Mouse (Mus musculus): ENCODE measurements around the gene Lingo4.
A peak's percentile ranks its signal among the peaks of the same experiment; 100 is the strongest.

Gene Lingo4

DNA sequence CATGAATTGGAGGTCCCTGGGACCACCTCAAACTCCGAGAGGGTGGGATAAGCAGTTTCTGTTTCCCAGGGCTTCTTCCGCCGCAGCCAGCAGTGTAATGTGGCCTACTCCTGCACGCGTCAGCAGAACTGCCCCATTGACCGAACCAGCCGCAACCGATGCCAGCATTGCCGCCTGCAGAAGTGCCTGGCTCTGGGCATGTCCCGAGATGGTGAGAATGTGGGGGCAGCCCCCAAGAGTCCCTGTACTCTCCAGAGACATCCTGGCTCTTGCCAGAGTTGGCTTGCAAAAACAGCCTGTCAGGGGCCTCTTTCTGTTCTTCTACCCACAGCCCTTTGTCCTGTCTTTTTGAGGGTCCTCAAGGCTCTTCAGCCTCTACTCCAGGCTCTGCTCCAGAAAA lies 10.9 kb upstream of the Lingo4 start:
- no peak for DNase-seq (ENCODE audit: low spot score in 2 of 2)

DNA sequence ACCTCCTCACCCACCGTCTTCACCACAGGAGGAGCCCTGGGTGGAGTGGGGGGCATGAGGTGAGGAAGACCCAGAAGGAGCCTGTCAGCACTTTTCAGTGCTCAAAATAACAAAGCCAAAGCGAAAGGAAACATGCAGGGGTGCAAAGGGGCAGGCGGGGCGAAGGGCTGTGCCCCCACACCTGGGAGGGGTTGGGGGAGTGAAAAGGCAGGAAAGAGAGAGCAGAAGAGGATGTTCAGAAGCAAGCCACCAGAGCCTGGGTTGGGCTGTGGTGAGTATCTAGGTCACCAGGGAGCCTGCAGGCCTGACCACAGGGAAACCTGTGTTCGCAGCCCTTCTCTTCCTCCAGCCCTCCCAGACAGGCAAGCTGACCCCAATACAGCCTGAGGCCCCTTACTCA lies 10.3 kb upstream of the Lingo4 start:
- DNase-seq (ENCODE audit: low spot score in 2 of 2): no peak

DNA sequence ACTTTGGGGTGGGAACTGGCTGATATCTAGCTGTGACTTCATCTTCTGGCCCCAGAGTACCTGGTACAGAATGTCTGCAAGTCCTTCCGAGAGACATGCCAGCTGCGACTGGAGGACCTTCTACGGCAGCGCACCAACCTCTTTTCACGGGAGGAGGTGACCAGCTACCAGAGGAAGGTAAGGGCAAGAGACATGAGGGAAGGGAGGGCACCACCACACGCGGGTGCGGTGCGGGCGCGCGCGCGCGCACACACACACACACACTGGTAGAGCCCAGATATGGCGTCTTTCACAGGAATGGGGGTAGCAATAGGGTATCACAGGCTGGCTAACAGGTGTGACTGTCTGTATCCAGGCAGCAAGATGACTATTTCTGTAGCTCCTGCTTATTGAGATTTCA lies 8.9 kb upstream of the Lingo4 start:
- DNase-seq (ENCODE audit: low spot score in 2 of 2): no peak

DNA sequence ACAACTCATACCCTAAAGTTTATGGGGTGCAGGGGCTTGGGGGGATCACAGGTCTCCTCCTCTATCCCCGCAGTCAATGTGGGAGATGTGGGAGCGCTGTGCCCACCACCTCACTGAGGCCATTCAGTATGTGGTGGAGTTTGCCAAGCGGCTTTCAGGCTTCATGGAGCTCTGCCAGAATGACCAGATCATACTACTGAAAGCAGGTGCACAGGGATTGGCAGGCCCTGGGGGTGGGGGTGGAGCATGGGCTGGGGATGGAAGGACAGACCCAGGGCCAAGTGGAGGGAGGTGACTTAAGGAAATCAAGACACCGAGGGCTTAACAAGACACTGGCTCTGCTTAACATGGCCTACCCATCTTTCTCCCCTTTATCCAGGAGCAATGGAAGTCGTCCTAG lies 7.3 kb upstream of the Lingo4 start:
- no peak for DNase-seq (ENCODE audit: low spot score in 2 of 2)

DNA sequence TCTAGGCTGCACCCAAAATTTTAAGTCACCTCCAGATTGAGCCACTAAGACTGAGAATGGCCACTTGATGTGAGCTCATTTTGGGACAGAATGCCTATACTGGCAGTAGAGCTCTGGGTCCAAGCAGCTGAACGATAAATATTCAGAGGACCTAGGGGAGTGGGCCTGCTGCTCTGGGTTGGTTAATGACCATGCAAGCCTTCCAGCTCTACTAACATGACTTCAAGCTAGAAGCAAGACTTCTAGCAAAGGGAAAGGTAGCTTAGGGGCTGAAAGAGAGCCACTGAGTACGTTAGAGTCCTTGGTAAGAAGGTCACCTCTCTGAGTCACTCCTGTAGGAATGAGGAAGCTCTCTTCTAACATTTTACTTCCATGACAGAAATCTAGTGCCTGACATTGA lies 6.2 kb upstream of the Lingo4 start:
- no peak for DNase-seq (ENCODE audit: low spot score in 2 of 2)

DNA sequence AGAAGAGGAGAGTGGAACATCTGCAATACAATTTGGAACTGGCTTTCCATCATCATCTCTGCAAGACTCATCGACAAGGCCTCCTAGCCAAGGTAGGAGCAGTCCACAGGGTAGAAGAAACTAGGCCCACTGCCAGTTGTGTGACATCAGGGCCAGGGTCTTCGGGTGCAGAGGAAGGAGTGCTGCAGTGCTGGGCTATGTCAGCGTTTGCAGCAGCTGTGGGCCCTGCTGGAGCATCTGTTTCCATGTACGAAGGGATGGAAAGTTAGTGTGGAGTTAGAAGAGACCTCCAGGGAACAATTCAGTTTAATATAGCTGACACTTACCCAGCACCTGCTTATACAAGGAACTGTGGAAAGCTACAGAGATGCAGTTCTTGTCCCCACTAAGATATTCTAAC lies 5.3 kb upstream of the Lingo4 start:
- no peak for DNase-seq (ENCODE audit: low spot score in 2 of 2)

DNA sequence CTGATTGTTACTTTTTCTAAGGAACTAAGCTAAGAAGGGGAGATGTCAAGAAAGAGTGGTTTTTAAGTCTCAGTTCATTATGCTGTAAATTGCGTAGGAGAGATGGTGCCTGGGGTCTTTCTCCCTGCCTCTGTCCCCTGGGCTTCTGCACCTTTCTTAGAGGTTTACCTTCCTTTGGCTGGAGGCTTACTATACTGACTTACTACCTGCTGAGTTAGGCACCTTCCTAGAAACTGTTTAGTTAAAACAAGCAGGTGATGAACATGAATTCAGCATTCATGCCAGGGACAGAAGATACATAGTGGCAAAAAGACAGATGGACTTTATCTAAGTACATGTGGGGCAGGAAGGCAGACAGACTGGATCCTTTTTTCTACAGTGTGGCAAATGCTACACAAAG lies 2.0 kb upstream of the Lingo4 start:
- DNase-seq (ENCODE audit: low spot score in 2 of 2): no peak

DNA sequence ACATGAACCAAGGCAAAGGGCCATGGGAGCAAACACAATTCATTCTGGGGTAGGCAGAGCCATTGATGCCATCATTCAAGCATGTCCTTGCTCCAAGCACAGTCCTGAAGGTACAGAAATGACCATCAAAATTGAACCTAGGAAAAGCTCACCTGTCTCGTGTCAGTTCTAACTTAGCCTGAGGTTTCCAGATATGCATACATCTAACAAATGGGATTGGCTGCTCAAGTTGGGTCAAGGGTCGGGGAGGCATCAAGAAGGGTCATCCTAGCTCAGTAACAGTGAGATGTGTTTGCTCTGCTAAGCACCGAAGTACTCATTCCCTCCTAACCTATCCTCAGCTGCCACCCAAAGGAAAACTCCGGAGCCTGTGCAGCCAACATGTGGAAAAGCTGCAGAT lies 1.5 kb upstream of the Lingo4 start:
- no peak for DNase-seq (ENCODE audit: low spot score in 2 of 2)

DNA sequence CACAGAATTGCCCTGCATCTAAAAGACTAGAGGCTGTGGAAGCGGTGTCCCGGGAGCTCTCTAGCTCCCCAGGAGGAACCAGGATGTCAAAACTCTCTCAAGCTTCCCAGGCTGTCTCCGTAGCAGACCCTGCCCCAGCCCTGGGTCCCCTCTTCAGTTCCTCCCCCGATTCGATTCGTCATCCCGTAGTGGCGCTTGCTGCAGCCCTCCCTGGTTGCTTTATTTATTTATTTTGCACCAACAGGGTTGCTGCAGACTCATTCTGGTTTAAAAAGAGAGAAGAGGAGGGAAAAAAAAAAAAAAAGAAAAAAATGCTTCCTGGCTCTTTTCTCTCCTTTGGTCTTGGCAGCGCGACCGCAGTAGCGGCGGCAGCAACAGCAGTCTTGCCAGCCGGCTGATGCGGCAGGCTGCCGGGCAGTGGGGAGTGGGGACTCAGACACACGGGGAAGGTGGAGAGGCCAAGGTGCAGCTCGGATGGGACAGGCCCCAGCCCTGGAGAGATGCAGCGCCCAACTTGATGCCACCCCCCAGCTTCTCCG lies 695 bp downstream of the Lingo4 start:
- no peak for DNase-seq (ENCODE audit: low spot score in 2 of 2)

DNA sequence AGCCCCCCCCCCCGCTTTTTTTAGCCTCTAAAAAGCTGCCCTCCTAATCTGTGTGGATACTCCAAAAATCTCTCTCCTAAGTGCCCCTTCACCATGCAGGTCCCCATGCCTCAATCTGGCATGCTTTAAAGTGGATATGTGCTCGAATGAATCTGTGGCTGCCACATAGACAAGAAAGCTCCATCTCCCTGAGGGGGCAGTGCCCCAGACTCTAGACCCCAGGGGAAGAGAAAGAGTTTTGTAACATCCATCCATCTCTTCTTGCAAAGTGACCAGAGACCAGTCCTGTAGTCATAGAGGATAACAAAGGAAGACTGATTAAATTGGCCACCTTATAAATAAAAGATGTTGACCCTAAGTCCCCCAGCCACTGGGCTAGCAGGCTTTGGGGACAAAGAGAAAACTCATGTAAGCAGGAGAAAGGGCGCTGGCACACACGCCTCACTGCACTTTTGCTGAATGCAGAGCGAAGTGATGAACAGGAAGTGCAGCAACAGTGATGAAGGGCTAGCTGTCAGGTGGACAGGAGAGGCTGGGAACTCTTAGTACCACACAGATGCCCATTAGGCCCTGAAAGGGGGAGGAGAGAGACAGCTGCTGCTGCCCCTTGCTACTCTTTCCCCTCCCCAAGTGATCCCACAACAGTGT lies 1.5 kb downstream of the Lingo4 start:
- no peak for DNase-seq (ENCODE audit: low spot score in 2 of 2)

DNA sequence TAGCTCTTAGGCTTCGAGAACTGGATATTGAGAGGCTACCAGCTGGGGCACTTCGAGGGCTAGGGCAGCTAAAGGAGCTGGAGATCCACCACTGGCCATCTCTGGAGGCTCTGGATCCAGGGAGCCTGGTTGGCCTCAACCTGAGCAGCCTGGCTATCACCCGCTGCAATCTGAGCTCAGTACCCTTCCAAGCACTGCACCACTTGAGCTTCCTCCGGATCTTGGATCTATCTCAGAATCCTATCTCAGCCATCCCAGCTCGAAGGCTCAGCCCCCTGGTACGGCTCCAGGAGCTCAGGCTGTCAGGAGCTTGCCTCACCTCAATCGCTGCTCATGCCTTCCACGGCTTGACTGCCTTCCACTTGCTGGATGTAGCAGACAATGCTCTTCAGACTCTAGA lies 4.1 kb downstream of the Lingo4 start:
- DNase-seq (ENCODE audit: low spot score in 2 of 2): no peak

DNA sequence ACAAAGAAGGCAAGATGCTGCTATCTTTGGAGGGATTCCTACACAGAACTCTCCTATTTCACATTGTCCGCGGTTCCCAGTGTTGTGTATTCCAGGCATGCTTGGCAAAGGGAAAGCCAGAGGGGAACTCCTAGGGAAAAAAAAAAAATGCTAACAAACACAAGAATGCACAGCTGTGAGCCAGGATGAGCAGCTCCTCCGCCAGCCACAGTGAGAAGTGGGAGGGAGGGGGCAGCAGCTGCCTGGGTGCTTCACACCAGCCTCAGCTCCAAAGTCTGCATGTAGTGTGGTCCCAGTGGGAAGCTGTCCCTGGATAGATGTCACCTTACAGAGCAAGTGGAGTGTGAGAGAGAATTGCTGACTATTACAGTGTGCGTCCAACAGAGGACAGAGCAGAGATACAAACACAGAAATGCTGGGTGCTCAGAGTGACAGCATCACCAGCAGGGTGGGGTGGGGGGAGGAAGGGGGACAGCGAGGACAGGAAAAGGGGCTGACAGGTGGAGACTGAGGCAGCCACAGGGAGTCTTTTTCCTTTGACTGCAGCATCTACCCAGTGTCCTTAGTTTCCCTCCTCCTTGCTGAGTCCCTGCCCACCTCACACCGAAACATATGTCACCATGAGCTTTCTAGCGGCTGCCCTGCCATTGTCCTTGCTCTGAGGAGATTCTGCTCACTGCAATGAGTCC lies 6.2 kb downstream of the Lingo4 start:
- no peak for DNase-seq (ENCODE audit: low spot score in 2 of 2)

DNA sequence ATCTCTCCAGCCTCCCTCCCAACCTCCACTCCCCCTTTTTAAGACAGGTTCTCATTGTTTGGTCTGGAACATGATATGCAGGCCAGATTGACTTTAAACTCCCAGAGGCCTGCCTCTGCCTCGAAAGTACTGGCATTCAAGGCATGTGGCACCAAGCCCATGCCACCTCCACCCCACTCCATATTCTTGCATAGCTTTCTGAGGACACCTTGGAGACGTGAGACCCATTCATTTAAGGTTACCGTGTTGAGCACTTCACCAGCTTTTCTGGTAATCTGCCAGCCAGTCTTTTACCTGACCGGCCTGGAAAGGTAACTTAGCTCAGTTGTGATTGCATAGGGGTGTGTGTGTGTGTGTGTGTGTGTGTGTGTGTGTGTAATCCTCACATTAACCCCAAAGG lies 7.2 kb downstream of the Lingo4 start:
- DNase-seq (ENCODE audit: low spot score in 2 of 2): no peak

DNA sequence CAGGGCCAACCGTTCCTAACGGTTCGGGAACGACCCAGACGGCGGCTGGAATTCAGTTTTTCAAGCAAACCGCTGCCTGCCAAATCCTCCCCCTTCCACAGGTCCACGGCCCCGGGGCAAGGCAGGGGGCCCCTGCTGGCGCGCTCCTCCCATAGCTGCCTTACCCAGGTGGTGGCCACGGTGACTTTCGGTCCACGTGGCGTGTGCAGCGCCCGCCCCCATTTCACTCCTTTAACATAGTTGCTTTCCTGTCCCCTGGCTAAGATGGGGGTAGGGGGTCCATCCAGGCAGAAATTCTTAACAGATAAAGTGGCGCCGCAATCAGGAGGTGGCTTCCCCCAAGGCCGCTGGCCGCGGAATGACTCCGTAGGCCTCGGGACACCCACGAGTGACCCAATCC lies 14.2 kb downstream of the Lingo4 start:
- no peak for DNase-seq (ENCODE audit: low spot score in 2 of 2)

DNA sequence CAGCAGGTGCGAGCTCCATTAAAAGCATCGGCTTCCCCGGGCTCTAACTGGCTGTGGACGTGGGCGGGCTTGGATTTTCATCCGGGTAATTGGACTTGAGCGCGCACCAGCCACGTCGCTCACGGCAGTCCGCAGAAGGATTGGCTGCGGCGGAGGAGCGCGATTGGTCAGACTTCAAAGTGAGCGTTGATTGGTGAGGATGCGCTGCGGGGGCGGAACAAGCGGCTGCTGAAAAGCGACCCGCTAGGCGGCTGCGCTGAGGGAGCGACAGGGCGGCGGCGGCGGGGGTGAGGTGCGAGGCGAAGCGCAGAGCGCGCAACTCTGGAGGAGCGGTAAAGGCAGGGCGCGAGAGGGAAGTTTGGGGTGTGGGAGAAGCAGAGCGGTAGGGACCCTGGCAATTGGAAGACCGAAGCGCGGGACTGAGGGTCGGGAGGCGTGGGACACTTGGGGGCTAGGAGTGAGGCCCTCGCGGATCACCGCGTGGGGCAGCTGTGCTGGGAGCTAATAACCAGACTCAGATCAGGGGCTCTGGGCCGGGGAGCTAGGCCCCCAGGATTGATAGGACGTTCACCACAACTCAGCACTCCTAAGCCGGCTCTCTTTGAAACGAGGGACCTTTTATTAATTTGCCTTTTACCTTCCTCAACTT lies 14.8 kb downstream of the Lingo4 start, which contains the start of gene Tdrkh:
TSS of gene Tdrkh (plus strand) at position 243 of the 649 bp plus-strand sequence.
- peak; percentile 67 to 89 for DNase-seq (ENCODE audit: low spot score in 2 of 2)

DNA sequence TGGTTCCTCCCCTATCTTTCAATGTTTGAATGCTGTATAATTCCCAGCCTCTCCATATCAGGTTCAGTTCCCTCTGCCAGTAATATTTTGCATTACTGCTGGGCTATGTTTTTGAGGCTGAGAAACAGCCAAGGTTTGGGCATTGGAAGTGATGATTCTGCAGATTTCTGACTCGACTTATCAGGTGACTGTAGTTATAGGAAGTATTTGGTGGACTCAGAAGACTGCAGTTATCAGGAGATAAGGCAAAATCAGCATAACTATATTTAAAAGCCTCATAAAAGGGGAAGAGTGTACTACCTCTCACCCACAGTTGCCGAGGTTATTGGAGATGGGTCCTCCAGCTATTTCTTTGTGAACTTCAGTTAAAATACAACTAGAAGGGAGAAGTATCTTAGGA lies 32.7 kb downstream of the Lingo4 start:
- DNase-seq (ENCODE audit: low spot score in 2 of 2): no peak

DNA sequence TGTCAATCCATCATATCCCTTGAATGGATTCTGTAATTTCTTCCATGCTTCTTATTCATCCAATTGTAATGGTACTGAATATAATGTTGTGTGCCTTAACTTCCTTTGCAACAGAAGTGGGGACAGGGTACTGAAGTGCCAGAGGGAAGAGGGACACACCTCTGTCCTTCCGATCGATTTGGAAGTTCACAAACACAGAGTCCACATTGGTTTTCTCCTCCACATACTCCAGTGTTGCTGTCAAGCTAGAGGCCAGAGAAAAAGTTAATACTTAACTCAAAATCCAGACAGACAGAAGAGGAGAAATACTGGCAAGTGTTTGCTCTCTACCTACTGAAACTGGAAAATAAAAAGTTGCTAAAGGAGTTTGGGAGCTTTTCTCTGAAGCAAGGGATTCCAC lies 36.0 kb downstream of the Lingo4 start:
- no peak for DNase-seq (ENCODE audit: low spot score in 2 of 2)

DNA sequence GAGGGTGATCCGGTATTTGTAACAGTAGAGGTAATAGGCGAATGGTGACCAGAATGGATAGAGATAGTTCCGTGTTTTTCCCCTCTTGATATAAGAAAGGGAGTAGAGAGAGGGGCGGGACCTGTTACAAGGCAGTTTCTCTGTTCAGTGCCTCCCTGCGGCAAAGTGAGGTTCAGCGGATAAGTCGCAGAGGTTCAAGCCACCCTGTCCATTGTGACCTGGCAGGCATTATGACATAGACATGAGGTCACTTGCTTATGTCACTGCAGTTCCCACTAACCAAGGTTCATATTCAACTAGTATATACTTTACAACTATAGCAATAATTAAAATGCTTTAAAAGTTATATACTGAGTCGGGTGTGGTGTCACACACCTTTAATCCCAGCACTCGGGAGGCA lies 38.1 kb downstream of the Lingo4 start:
- DNase-seq (ENCODE audit: low spot score in 2 of 2): no peak

DNA sequence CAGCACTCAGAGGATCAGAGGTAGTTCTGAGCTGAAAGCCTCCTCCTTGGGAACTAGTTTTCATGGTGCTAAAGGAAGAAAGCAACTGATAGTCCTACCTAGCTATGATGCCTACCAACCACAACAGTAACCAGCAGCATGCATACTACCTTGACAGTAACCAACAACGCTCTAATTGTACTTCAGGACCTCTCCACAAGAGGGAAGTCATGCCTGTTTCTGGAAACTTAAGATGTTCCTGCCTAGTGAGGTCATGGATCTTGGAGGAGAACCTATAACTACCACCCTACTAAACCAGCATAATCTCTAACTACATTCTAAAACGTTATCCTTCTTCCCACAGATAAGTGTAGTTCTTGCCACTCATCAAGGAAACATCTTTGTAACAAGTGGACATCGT lies 42.9 kb downstream of the Lingo4 start:
- no peak for DNase-seq (ENCODE audit: low spot score in 2 of 2)

DNA sequence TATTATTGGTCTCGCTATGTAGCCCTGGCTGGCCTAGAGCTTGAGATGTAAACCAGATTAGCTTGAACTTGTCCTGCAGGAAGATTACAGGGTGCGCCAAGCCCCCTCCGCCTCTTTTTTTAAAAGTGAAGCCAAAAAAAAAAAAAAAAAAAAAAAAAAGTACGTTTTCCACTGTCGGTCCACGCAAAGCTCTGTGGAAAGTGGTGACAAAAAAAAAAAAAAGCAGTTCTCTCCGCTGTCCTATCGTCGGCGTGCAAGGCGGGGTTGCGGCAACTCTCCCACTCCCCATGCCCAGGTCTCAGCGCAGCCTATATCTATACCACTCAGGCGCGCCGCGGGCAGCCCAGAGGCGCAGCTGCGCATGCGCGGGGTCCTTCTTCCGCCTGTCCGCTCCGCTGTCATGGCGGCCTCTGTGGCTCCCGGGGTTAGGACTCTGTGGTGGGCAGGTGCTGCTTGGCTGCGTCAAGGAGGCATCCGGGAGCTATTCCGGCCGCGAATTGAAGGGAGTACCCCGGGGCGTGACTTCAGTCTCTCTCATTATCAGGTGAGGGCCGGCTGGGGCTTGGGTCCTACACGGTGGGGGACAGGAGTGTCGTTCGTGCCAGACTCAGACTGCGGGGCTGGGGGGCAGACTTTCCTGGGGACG lies 44.8 kb downstream of the Lingo4 start, which contains the start of gene Mrpl9:
TSS of gene Mrpl9 (plus strand) at position 368 of the 646 bp plus-strand sequence.
- DNase-seq (ENCODE audit: low spot score in 2 of 2): peak; percentile 96 to 97

DNA sequence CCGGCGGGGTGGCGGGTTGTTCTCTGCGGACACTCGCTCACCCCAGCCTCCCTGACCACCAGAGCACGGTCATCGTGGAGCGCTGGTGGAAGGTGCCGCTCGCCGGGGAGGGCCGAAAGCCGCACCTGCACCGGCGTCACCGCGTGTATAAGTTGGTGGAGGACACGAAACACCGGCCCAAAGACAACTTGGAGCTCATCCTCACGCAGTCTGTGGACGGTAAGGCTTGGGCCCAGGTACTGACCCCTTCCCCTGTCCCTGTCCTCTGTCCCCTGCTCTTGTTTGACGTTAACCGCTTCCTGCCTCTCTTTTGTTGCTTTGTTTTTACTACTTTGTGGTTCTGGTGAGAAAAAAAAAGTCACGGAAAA lies 45.3 kb downstream of the Lingo4 start, which contains the start of gene Oaz3:
TSS of gene Oaz3 (minus strand) at position 319 of the 368 bp plus-strand sequence.
- no peak for DNase-seq (ENCODE audit: low spot score in 2 of 2)

DNA sequence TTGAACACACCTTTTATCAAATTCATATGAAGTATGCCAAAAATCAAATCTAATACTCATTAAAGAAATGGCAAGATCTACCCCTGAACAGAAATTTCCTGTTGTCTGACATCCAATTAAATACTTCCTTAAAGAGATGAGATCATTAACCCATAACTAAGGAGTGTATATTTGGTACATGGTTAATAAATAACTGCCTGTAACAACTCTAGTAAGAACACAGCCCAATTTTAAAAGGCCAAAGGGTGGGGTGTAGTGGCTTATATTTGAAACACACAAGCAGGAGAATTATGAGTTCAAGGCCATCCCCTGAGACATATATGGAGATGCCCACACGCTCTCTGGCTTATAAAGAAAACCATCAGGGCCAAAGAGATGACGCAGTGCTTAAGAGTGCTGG lies 51.1 kb downstream of the Lingo4 start:
- DNase-seq (ENCODE audit: low spot score in 2 of 2): no peak
